Mouse (Mus musculus): ENCODE results near the gene Mip. TPM values are rescaled to one million over a fixed set of nuclear protein-coding genes. Genes with fewer than 3 reads are reported as not detected.

Gene Mip
- polyA plus RNA-seq, 1 experiment from 2014 or later: not detected

GRCm38 (mm10) chr10:128214981-128215380, 10.7 kb upstream of the Mip start:
- 85% methylated on average over 5 of the region's 5 CpGs for WGBS
- Histone ChIP-seq H3K36me3 (ENCODE audit: control insufficient read depth, insufficient read depth, low read length) (no peaks in the 10 kb centered on the region), H3K4me2 (replicated peaks; ENCODE audit: low read depth, low read length) (no peak overlapping the region), H3K9ac (ENCODE audit: low read depth, low read length) (no peak overlapping the region), H3K9me3 (ENCODE audit: control insufficient read depth, low read length) (no peaks in the 10 kb centered on the region), H3K27ac (ENCODE audit: low read depth, low read length) (no peak overlapping the region), H3K27me3 (ENCODE audit: control insufficient read depth, insufficient read depth, low read length) (no peaks in the 10 kb centered on the region), H3K4me1 (replicated peaks; ENCODE audit: control insufficient read depth, insufficient read depth, low read length) (peaks cover 6% of the 10 kb centered on the region; the same call in 1 of the 2 replicates), H3K4me3 (ENCODE audit: low read depth, low read length) (no peak overlapping the region)
- ATAC-seq (ENCODE audit: low FRiP score) (no peak), DNase-seq (ENCODE audit: low spot score) (no peak)

- Histone ChIP-seq H3K4me1 (replicated peaks; ENCODE audit: control insufficient read depth, insufficient read depth, low read length) (no peaks in the 10 kb centered on the region), H3K36me3 (ENCODE audit: control insufficient read depth, insufficient read depth, low read length) (no peaks in the 10 kb centered on the region), H3K4me2 (replicated peaks; ENCODE audit: low read depth, low read length) (no peak overlapping the region), H3K9ac (ENCODE audit: low read depth, low read length) (no peak overlapping the region), H3K9me3 (ENCODE audit: control insufficient read depth, low read length) (no peaks in the 10 kb centered on the region), H3K4me3 (ENCODE audit: low read depth, low read length) (no peak overlapping the region), H3K27ac (ENCODE audit: low read depth, low read length) (no peak overlapping the region), H3K27me3 (ENCODE audit: control insufficient read depth, insufficient read depth, low read length) (no peaks in the 10 kb centered on the region)
- DNase-seq (ENCODE audit: low spot score) (no peak), ATAC-seq (ENCODE audit: low FRiP score) (no peak)
- WGBS: 96% methylated on average over 18 of the region's 18 CpGs
These were observed 7.1 kb upstream of the Mip start for GRCm38 (mm10) chr10:128218387-128219117.

GRCm38 (mm10) chr10:128221533-128222286, 3.9 kb upstream of the Mip start:
- no peak overlapping the region for H3K27ac ChIP-seq (ENCODE audit: low read depth, low read length)
- DNase-seq (ENCODE audit: low spot score) (no peak), ATAC-seq (ENCODE audit: low FRiP score) (no peak)
- H3K4me3 ChIP-seq (ENCODE audit: low read depth, low read length): no peak overlapping the region
- H3K9me3 ChIP-seq (ENCODE audit: control insufficient read depth, low read length): no peaks in the 10 kb centered on the region
- no peak overlapping the region for H3K9ac ChIP-seq (ENCODE audit: low read depth, low read length)
- H3K4me2 ChIP-seq (replicated peaks; ENCODE audit: low read depth, low read length): no peak overlapping the region
- 62% methylated on average over 16 of the region's 16 CpGs for WGBS
- no peaks in the 10 kb centered on the region for H3K36me3 ChIP-seq (ENCODE audit: control insufficient read depth, insufficient read depth, low read length)
- H3K27me3 ChIP-seq (ENCODE audit: control insufficient read depth, insufficient read depth, low read length): no peaks in the 10 kb centered on the region
- H3K4me1 ChIP-seq (replicated peaks; ENCODE audit: control insufficient read depth, insufficient read depth, low read length): no peaks in the 10 kb centered on the region

GRCm38 (mm10) chr10:128225064-128225463, 574 bp upstream of the Mip start:
- H3K4me3 ChIP-seq (ENCODE audit: low read depth, low read length): no peak overlapping the region
- H3K36me3 ChIP-seq (ENCODE audit: control insufficient read depth, insufficient read depth, low read length): no peaks in the 10 kb centered on the region
- ATAC-seq (ENCODE audit: low FRiP score): no peak
- H3K9ac ChIP-seq (ENCODE audit: low read depth, low read length): no peak overlapping the region
- no peaks in the 10 kb centered on the region for H3K27me3 ChIP-seq (ENCODE audit: control insufficient read depth, insufficient read depth, low read length)
- H3K27ac ChIP-seq (ENCODE audit: low read depth, low read length): no peak overlapping the region
- H3K9me3 ChIP-seq (ENCODE audit: control insufficient read depth, low read length): no peaks in the 10 kb centered on the region
- DNase-seq (ENCODE audit: low spot score): no peak
- H3K4me1 ChIP-seq (replicated peaks; ENCODE audit: control insufficient read depth, insufficient read depth, low read length): no peaks in the 10 kb centered on the region
- 50% methylated on average over 5 of the region's 5 CpGs for WGBS
- no peak overlapping the region for H3K4me2 ChIP-seq (replicated peaks; ENCODE audit: low read depth, low read length)

GRCm38 (mm10) chr10:128227592-128227991, 2.0 kb downstream of the Mip start:
- ATAC-seq (ENCODE audit: low FRiP score): no peak
- no peak for DNase-seq (ENCODE audit: low spot score)
- Histone ChIP-seq H3K9ac (ENCODE audit: low read depth, low read length) (no peak overlapping the region), H3K4me3 (ENCODE audit: low read depth, low read length) (no peak overlapping the region), H3K27ac (ENCODE audit: low read depth, low read length) (no peak overlapping the region), H3K9me3 (ENCODE audit: control insufficient read depth, low read length) (no peaks in the 10 kb centered on the region), H3K36me3 (ENCODE audit: control insufficient read depth, insufficient read depth, low read length) (no peaks in the 10 kb centered on the region), H3K4me2 (replicated peaks; ENCODE audit: low read depth, low read length) (no peak overlapping the region), H3K4me1 (replicated peaks; ENCODE audit: control insufficient read depth, insufficient read depth, low read length) (no peaks in the 10 kb centered on the region), H3K27me3 (ENCODE audit: control insufficient read depth, insufficient read depth, low read length) (no peaks in the 10 kb centered on the region)
- 89% methylated on average over 9 of the region's 9 CpGs for WGBS

- H3K27me3 ChIP-seq (ENCODE audit: control insufficient read depth, insufficient read depth, low read length): no peaks in the 10 kb centered on the region
- H3K27ac ChIP-seq (ENCODE audit: low read depth, low read length): no peak overlapping the region
- no peak overlapping the region for H3K4me3 ChIP-seq (ENCODE audit: low read depth, low read length)
- no peak overlapping the region for H3K4me2 ChIP-seq (replicated peaks; ENCODE audit: low read depth, low read length)
- H3K4me1 ChIP-seq (replicated peaks; ENCODE audit: control insufficient read depth, insufficient read depth, low read length): no peaks in the 10 kb centered on the region
- 92% methylated on average over 8 of the region's 8 CpGs for WGBS
- DNase-seq (ENCODE audit: low spot score): no peak
- no peak for ATAC-seq (ENCODE audit: low FRiP score)
- no peaks in the 10 kb centered on the region for H3K9me3 ChIP-seq (ENCODE audit: control insufficient read depth, low read length)
- H3K36me3 ChIP-seq (ENCODE audit: control insufficient read depth, insufficient read depth, low read length): no peaks in the 10 kb centered on the region
- H3K9ac ChIP-seq (ENCODE audit: low read depth, low read length): no peak overlapping the region
These were observed 2.4 kb downstream of the Mip start for GRCm38 (mm10) chr10:128228009-128228408.

GRCm38 (mm10) chr10:128230582-128230981, 4.9 kb downstream of the Mip start:
- Histone ChIP-seq H3K4me3 (ENCODE audit: low read depth, low read length) (no peak overlapping the region), H3K4me2 (replicated peaks; ENCODE audit: low read depth, low read length) (no peak overlapping the region), H3K9me3 (ENCODE audit: control insufficient read depth, low read length) (no peaks in the 10 kb centered on the region), H3K36me3 (ENCODE audit: control insufficient read depth, insufficient read depth, low read length) (no peaks in the 10 kb centered on the region), H3K27ac (ENCODE audit: low read depth, low read length) (no peak overlapping the region), H3K27me3 (ENCODE audit: control insufficient read depth, insufficient read depth, low read length) (no peaks in the 10 kb centered on the region), H3K9ac (ENCODE audit: low read depth, low read length) (no peak overlapping the region), H3K4me1 (replicated peaks; ENCODE audit: control insufficient read depth, insufficient read depth, low read length) (no peaks in the 10 kb centered on the region)
- no peak for DNase-seq (ENCODE audit: low spot score)
- no peak for ATAC-seq (ENCODE audit: low FRiP score)
- WGBS: 82% methylated on average over 12 of the region's 12 CpGs

- Histone ChIP-seq H3K9me3 (ENCODE audit: control insufficient read depth, low read length) (no peaks in the 10 kb centered on the region), H3K4me1 (replicated peaks; ENCODE audit: control insufficient read depth, insufficient read depth, low read length) (no peaks in the 10 kb centered on the region), H3K4me3 (ENCODE audit: low read depth, low read length) (peak overlapping the region; percentile 68), H3K27me3 (ENCODE audit: control insufficient read depth, insufficient read depth, low read length) (no peaks in the 10 kb centered on the region), H3K27ac (ENCODE audit: low read depth, low read length) (no peak overlapping the region), H3K4me2 (replicated peaks; ENCODE audit: low read depth, low read length) (peak overlapping the region; percentile 65), H3K36me3 (ENCODE audit: control insufficient read depth, insufficient read depth, low read length) (no peaks in the 10 kb centered on the region), H3K9ac (ENCODE audit: low read depth, low read length) (peak overlapping the region; percentile 91; the same call in 1 of the 2 replicates)
- 27% methylated on average over 5 of the region's 5 CpGs for WGBS
- ATAC-seq (ENCODE audit: low FRiP score) (no peak), DNase-seq (ENCODE audit: low spot score) (no peak)
These were observed 5.5 kb downstream of the Mip start for GRCm38 (mm10) chr10:128231146-128231545.

All from hindbrain, embryonic 11.5 days (tissue).